Mouse (Mus musculus) kidney, postnatal 36 days (tissue): ENCODE results near the gene Ptprg.

Experiments
- DNase-seq, 2 experiments: peaks; one replicate each; pipeline ENCODE4 v3.0.0; 2021 to 2022; ENCODE audit warnings: mixed read lengths in 2 of 2

Gene Ptprg

GRCm38 (mm10) chr14:12065001-12065400 is 511.7 kb downstream of the Ptprg start:
- DNase-seq = no peak

DNA sequence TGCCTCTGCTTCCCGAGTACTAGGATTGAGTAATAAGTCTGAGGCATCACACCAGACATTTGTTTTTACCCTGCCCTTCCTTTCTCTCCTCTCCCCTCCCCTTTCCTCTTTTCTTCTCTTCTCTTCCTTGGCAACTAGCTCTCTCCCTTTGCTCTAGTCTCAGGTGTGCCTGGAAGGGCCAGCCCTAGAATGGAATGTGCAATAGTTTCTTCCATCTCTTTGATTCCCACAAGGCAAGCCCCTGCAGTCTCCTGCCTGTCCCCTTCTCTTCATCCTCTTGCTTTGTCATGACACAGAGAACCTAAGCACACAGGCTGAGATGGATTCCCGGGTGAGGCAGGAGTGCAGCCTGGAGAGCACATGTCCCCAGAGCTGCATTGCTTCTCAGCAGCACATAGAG is 512.4 kb downstream of the Ptprg start:
- no peak for DNase-seq

DNA sequence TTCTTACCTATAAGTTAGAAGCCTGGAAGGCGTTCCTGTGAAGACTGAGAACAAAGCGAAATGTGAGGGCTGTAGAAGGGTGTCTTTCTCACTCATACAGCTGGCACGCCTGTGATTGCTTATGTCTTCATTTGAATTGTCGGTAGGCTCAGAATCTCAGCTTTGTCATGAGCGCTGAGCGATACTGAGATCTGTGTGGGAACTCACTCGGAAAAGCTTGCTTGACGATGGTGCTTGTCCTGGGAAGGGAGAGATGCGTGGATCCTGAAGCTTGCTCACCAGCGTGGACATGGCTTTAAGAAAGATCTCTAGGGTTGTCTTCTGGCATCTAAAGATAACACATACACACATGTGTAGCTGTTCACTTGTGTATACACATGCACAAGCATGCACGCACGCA is 516.4 kb downstream of the Ptprg start:
- no peak for DNase-seq

- DNase-seq = no peak
Observed at GRCm38 (mm10) chr14:12070361-12070760, 517.0 kb downstream of the Ptprg start.

DNA sequence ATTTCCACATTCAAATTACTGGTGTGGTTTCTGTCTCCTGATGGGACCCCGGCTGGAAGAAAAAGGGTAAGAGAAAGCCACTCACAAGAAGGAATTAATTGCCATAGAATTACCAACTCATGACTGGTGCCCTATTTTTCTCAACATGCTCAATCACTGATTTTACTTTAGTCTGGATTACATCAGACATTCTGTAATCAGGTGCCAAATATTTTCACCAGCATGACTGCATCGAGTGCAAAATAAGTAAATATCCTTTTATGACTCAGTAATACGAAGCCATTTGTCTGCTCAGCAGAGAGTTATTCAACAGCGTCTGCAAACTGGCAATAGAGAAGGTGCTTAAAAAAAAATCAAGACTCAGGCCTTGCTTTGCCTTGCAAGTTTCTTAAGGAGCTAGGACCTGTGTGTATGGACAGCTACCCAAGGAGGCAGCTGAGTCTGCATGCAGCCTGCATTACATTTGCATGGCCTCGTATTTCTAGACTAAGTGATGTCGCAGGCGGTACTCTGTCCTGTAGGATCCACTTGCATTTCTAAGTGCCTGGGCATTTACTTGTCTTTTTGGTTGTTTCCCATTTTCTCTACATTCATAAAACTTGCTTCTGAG is 517.6 kb downstream of the Ptprg start:
- no peak for DNase-seq

GRCm38 (mm10) chr14:12072026-12072861 is 518.9 kb downstream of the Ptprg start:
- peak; percentile 14 to 35 for DNase-seq

GRCm38 (mm10) chr14:12073408-12074107 is 520.2 kb downstream of the Ptprg start:
- peak in 1 of 2 experiments; percentile 71 for DNase-seq

GRCm38 (mm10) chr14:12077193-12077592 is 523.9 kb downstream of the Ptprg start:
- peak in 1 of 2 experiments; percentile 11 for DNase-seq

GRCm38 (mm10) chr14:12079250-12079649 is 525.9 kb downstream of the Ptprg start:
- no peak for DNase-seq

DNA sequence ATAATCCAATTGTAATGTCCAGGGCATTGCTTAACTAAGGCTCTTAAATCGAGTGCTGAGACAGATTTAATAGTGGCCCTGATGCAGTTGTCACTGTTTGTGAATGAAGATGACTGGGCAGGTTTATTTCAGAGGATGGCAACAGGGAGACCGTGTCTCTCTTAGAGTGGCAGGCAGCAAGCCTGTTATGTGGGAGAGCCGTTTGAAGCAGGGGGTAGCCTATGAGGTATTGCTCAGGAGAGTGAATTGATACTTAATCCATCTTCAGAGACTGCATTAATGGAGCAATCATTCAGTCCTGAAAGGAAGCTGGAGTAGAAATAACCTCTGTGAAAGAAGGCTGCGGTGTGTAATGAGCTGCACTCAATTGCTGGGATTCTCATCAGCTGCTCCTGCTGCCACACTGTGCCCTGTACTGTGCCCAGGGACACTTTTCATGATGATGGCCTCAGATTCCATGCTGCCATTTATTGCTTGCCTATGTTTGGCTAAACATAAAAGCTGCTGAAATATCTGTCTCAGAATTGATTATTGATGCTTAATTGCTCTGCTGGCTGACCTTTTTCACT is 526.6 kb downstream of the Ptprg start:
- no peak for DNase-seq

DNA sequence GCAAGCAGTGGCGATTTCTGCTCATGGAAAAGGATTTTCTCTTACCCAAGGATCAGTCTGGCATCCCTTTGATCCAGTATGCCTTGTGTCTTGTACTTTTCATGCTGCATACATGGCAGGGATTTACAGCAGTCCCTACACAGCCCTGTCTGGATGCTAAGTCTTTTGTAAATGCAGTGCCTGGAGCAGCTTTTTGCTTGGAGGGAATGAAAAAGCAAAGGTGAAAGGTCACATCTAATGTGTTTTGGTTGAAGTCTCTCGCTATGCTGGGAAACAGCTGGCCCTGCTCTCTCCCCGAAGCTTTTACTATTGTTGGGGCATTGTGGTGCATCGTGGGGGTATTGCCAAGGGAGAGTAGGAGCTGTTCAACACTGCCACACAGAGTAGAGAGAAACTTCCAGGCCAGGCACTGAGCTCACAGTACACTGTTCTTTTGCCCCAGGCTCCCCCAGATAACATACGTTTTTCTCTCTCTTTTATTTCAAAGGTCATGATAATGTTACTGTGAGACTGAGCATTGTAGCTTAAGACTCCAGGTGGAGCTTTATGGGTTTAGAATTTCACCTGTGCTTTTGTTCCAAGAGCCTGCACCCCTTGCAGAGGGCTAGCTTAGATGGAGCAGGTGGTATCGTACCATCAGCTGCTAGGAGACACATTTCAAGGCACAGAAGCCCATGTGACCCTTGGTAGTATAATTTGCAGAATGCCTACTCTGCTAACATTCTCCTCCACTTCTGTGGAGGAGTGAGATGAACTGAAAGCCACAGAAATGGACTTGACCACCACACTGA is 529.0 kb downstream of the Ptprg start:
- DNase-seq = peak; percentile 19 to 29

GRCm38 (mm10) chr14:12084076-12084475 is 530.7 kb downstream of the Ptprg start:
- DNase-seq = no peak

GRCm38 (mm10) chr14:12085078-12085477 is 531.7 kb downstream of the Ptprg start:
- no peak for DNase-seq

- no peak for DNase-seq
Observed at GRCm38 (mm10) chr14:12086167-12086566, 532.8 kb downstream of the Ptprg start.

DNA sequence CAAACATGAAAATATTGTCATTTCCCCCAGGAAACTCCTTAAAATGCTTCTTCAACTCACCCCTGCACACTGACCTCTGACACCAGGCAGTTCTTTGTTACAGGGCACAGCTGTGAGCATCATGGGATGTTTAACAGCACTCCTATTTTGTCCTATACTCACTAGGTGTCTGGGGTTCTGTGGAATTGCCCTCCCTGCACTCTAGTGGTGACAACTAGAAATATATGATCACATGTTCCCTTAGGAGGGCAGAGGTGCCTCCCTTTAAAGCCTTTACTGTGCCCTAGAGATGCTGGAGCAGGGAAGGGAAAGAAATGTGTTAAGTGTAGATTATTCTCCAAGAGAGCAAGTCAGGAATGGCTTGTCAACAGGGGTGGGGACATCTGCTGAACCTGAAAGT is 536.6 kb downstream of the Ptprg start:
- no peak for DNase-seq

- DNase-seq = no peak
Observed at GRCm38 (mm10) chr14:12091730-12092129, 538.4 kb downstream of the Ptprg start.

DNA sequence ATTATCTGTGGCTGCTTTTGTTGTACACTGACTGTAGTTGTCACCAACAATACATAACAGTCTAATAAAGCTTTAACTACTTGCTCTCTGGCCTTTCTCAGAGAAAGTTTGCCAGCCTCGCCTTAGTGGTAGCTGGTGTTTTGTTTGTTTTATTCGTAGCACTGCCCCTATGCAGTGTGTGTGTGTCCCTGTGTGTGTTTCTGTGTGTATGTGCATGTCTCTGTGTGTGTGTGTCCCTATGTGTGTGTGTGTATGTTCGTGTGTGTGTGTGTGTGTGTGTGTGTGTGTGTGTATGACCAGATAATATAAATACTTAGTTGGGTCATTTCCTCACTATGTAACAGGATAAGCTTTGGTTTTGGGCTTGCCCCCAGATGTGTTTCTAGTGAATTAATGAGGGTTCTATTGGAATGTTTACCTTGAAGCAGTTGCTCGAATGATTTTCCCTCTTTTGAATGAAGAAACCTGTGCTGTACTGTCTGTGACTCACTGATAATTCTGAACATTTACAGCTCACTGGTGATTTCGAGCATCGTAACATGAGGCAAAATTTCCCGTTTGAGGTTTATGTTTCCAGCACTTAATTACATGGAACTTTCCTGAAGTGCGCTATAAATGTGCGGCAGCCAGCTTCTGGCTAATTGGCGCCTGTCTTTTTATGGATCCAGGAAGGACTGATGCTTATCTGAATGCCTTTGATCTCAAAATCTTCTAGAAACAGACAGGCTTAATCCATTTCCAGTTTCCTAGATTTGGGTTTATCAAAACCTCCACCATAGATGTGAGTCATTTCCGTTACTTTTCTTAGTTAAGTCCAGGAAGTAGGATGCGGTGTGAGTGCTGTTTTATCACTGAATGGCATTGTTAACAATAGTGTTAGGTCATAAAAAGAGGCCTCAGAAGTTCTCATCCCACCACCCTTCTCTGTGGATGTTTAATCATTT is 546.3 kb downstream of the Ptprg start:
- DNase-seq = peak in 1 of 2 experiments; percentile 46

GRCm38 (mm10) chr14:12102389-12103325 is 549.3 kb downstream of the Ptprg start:
- DNase-seq = peak; percentile 55 to 83

DNA sequence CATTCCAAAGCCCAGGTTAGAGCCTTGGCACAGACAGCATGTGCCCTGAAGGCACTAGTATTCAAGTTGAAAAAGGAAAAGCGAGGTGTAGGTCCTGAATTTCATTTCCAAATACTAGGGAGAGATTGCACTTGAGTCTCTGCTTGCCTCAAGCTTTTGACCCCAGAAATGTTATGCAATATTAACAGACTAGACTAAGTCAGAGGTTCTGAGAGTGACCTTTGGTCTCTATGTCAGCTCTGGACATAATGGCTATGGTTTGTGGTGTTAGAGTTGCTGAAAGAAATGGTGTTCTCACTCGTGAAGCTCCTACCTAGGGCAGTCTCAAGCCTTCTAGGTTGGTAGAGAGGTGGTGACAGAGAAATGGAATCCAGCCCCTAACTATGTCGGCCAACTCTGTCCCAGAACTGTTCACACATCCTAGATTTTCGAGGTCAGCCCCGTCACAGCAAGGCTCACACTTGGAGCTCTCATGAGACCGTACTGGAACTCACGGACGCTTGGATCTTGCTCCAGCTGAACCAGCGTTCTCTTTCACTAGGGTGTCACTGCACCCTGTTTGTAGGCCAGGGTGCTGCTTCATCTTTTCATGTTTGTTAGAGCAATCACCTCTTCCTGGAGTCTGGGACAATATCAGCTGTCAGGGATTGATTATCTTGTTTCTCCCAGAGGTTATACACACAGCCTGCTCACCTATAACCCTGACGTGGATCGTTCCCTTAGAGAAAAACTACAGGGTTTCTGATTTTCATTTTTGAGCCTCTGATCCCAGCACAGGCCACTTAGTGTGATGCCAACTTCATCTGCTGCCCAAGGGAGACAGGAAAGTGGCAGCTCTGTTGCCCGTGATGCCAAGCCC is 551.2 kb downstream of the Ptprg start:
- peak; percentile 40 to 75 for DNase-seq
